Mouse (Mus musculus) stomach, postnatal 0 days (tissue): ENCODE measurements at regions not wholly inside any gene's neighbourhood (a gene's known extent, or its start where the extent isn't known, plus 50 kb on each side); places are given as distances from the start of the nearest gene placed in this dataset.

Experiments
- ATAC-seq: fragments of 200-750 bp; cut with Nextera tagmentation; 2 replicates; pipeline ENCODE4 v1.8.0; 2017; ENCODE audit not compliant: low FRiP score, low TSS enrichment
- DNase-seq: peaks from one replicate; pipeline ENCODE4 v3.0.0-alpha.2; 2016; ENCODE audit warnings: low spot score
- H3K27ac ChIP-seq: fragments of 300-500 bp; sonication (generic); replicated peaks from 2 replicates; pipeline ENCODE4 v1.5.1; 2014; ENCODE audit warnings: mild to moderate bottlenecking, control low read depth
- H3K27me3 ChIP-seq: fragments of 300-500 bp; sonication (generic); 2 replicates; pipeline ENCODE4 v1.6.1; 2014; ENCODE audit warnings: low read length; ENCODE audit not compliant: control insufficient read depth, insufficient read depth
- H3K36me3 ChIP-seq: fragments of 300-500 bp; sonication (generic); 2 replicates; pipeline ENCODE4 v1.6.1; 2014; ENCODE audit warnings: low read length, mixed read lengths; ENCODE audit not compliant: control insufficient read depth, insufficient read depth
- H3K4me1 ChIP-seq: fragments of 300-500 bp; sonication (generic); replicated peaks from 2 replicates; pipeline ENCODE4 v1.6.1; 2014; ENCODE audit warnings: antibody characterized with exemption; ENCODE audit not compliant: control insufficient read depth, insufficient read depth
- H3K4me2 ChIP-seq: fragments of 300-500 bp; sonication (generic); replicated peaks from 2 replicates; pipeline ENCODE4 v1.6.1; 2014; ENCODE audit warnings: low read depth, mild to moderate bottlenecking, control low read depth, moderate library complexity
- H3K4me3 ChIP-seq: fragments of 300-500 bp; sonication (generic); 2 replicates; pipeline ENCODE4 v1.5.1; 2014; ENCODE audit warnings: low read depth, low read length, control low read depth
- H3K9ac ChIP-seq: fragments of 300-500 bp; sonication (generic); 2 replicates; pipeline ENCODE4 v1.6.1; 2014; ENCODE audit warnings: mild to moderate bottlenecking, low read length, control low read depth, mixed read lengths
- H3K9me3 ChIP-seq: fragments of 300-500 bp; sonication (generic); 2 replicates; pipeline ENCODE4 v1.6.1; 2016; ENCODE audit warnings: low read length; ENCODE audit not compliant: control insufficient read depth
- CTCF ChIP-seq: IDR thresholded peaks from 2 replicates; pipeline ENCODE4 v1.5.1; 2016; ENCODE audit warnings: antibody characterized with exemption, low read depth, mild to moderate bottlenecking, moderate library complexity
- EP300 ChIP-seq: optimal IDR thresholded peaks from 2 replicates; pipeline ENCODE3; 2016; ENCODE audit warnings: antibody characterized with exemption
- WGBS: fragments of 180-500 bp; shearing (Covaris S2); extraction: QIAGEN DNeasy Blood & Tissue Kit; methylation state at CpG from one replicate; pipeline ENCODE4 v1.1.7; 2014; 5-methylcytosine and 5-hydroxymethylcytosine counted together

DNA sequence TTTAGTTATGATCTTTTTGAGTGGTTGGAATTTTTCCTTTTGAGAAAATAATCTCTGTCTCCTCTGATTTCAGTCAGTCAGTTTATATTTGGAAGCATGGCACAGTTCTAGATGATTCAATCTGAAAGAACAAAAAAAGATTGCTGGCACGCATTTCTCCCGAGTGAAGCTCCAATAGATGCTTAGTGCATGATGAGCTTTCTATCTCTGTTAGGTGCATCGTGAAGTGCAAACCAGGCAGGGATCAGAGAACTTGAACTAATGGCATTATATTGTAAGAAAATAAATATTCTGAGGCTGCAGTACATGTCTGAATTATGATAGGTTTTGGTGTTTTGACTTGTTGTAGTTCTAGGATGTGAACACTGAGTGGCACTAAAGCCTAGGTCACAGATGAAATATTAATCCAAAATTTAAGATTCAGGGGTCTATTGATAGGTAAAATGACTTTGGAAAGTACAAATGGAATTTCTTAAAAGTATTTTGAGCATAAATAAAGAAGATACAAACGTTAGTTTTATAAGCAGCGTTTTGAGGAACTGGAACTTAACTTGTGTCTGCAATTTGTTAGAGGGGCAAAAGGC lies 59.2 kb upstream of the Slc4a10 start:
- Histone ChIP-seq H3K9ac (no peak overlapping the region), H3K36me3 (no peaks in the 10 kb centered on the region), H3K4me2 (no peak overlapping the region), H3K4me3 (no peak overlapping the region), H3K4me1 (no peaks in the 10 kb centered on the region), H3K27me3 (no peaks in the 10 kb centered on the region), H3K27ac (no peak overlapping the region), H3K9me3 (no peaks in the 10 kb centered on the region)
- DNase-seq = no peak
- TF ChIP-seq EP300 = no peak
- peak; percentile 66 for TF ChIP-seq CTCF
- WGBS = 53% methylated on average over 5 of the region's 5 CpGs
- no peak for ATAC-seq
